Mouse (Mus musculus) layer of hippocampus, postnatal 36 days (tissue): ENCODE results near the gene Smpd1. TPM values are rescaled to one million over a fixed set of nuclear protein-coding genes. Genes with fewer than 3 reads are reported as not detected.

ENCODE experiments used
- DNase-seq, 2 experiments: peaks; one replicate each; pipeline ENCODE4 v3.0.0; 2022
- total RNA-seq, 2 experiments: library from RNA; stranded (reverse); gene quantifications; 2 replicates each; pipeline ENCODE4 v1.2.3; 2021

Gene Smpd1
- total RNA-seq = 10 to 100 TPM; 78.8 to 87.0 TPM

- DNase-seq = peak; percentile 89 to 90
These were observed at the start of gene Smpd1 for GRCm38 (mm10) chr7:105554212-105554942. Gene Smpd1 (plus strand): TSS chr7:105554360.

- DNase-seq = no peak
These were observed 46.9 kb upstream of the Smpd1 start for GRCm38 (mm10) chr7:105507257-105507656.

- DNase-seq = no peak
These were observed 44.0 kb upstream of the Smpd1 start for GRCm38 (mm10) chr7:105510143-105510542.

GRCm38 (mm10) chr7:105513845-105514291, 40.3 kb upstream of the Smpd1 start:
- DNase-seq = peak in 1 of 2 experiments; percentile 4

- no peak for DNase-seq
These were observed 39.6 kb upstream of the Smpd1 start for GRCm38 (mm10) chr7:105514561-105514960.

- peak; percentile 41 to 54 for DNase-seq
These were observed 39.0 kb upstream of the Smpd1 start for GRCm38 (mm10) chr7:105515178-105515577.

- DNase-seq = no peak
These were observed 37.3 kb upstream of the Smpd1 start for GRCm38 (mm10) chr7:105516669-105517360.

GRCm38 (mm10) chr7:105519336-105519735, 34.8 kb upstream of the Smpd1 start:
- DNase-seq = peak in 1 of 2 experiments; percentile 12

GRCm38 (mm10) chr7:105519771-105520170, 34.4 kb upstream of the Smpd1 start:
- no peak for DNase-seq

- no peak for DNase-seq
These were observed 34.0 kb upstream of the Smpd1 start for GRCm38 (mm10) chr7:105520201-105520600.

GRCm38 (mm10) chr7:105524222-105524621, 29.9 kb upstream of the Smpd1 start:
- no peak for DNase-seq

- no peak for DNase-seq
These were observed 26.7 kb upstream of the Smpd1 start for GRCm38 (mm10) chr7:105527306-105527937.

- no peak for DNase-seq
These were observed 26.1 kb upstream of the Smpd1 start for GRCm38 (mm10) chr7:105528094-105528493.

- DNase-seq = no peak
These were observed 20.0 kb upstream of the Smpd1 start for GRCm38 (mm10) chr7:105534162-105534561.

GRCm38 (mm10) chr7:105545986-105546385, 8.2 kb upstream of the Smpd1 start:
- DNase-seq = no peak

GRCm38 (mm10) chr7:105547970-105548369, 6.2 kb upstream of the Smpd1 start:
- no peak for DNase-seq

GRCm38 (mm10) chr7:105549035-105549434, 5.1 kb upstream of the Smpd1 start:
- DNase-seq = peak in 1 of 2 experiments; percentile 42

GRCm38 (mm10) chr7:105553456-105554211, 526 bp upstream of the Smpd1 start:
- DNase-seq = no peak

GRCm38 (mm10) chr7:105555571-105555970, 1.4 kb downstream of the Smpd1 start:
- DNase-seq = no peak

- no peak for DNase-seq
These were observed 2.2 kb downstream of the Smpd1 start for GRCm38 (mm10) chr7:105556406-105556805.

GRCm38 (mm10) chr7:105557671-105558070, 3.5 kb downstream of the Smpd1 start:
- DNase-seq = no peak

GRCm38 (mm10) chr7:105559016-105559415, 4.9 kb downstream of the Smpd1 start:
- peak; percentile 61 to 68 for DNase-seq

- DNase-seq = no peak
These were observed 8.2 kb downstream of the Smpd1 start for GRCm38 (mm10) chr7:105562317-105562716.
